Mouse (Mus musculus): Measurements from ENCODE around the gene a. TPM values are rescaled to one million over a fixed set of nuclear protein-coding genes. Genes with fewer than 3 reads are reported as not detected.

The a gene
- total RNA-seq, 2 experiments from 2014 or later: not detected

DNA sequence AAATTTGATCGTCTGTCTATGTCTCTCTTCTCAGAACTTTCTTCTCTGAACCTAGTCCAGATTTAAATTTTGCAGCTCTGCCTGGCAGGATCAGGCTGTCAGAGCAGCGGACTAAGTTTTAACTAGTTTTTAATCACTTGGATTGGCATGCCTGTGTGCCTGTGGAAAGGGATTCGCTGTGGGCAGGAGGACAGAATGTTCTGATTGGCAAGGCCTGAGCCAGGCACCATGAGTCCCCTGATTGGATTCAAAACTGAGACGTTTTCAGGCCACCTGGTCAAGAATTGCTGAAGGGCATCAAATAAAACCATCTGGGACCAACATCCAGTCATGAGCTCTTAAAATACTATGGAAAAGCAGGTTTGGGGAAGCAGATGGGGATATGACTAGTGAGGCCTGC, 8.8 kb upstream of the a start:
- ATAC-seq (ENCODE audit: poor library complexity, severe bottlenecking): no peak

DNA sequence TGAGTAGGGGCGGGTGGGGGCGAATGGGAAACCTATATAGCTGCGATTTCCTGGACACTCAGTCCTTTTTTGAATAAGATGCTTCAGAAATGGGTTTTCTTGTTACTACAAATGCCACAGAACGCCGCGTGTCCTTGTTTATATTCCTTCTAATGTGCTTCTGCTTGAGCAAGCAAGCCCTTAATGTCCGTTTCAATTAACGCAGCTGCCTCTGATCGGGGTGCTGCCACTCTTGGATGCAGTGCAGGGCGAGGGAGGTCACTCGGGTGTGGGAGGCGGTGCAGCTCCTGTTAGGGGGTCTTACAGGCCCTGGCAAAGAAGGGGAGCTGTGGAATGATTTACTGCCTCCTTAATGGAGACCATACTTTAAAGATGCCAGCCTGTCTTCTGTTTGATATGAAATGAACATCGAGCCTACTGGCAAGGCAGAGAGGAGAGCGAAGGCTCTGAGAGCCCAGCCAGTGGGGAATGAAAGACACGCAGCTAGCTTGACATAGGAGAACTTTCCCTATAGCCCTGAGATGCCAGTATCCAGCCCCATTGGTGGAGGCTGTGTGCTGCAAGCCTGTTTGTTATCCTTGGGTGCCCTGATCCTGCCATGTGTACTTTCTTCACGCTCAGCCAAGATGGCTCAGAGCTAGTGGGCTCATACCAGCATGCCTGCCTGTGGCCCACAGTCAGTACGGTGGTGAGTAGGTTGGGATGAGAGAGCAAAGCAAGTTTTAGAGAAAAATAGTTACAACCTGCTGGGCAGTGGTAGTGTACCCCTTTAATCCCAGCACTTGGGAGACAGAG, 8.1 kb upstream of the a start:
- no peak for ATAC-seq (ENCODE audit: poor library complexity, severe bottlenecking)

DNA sequence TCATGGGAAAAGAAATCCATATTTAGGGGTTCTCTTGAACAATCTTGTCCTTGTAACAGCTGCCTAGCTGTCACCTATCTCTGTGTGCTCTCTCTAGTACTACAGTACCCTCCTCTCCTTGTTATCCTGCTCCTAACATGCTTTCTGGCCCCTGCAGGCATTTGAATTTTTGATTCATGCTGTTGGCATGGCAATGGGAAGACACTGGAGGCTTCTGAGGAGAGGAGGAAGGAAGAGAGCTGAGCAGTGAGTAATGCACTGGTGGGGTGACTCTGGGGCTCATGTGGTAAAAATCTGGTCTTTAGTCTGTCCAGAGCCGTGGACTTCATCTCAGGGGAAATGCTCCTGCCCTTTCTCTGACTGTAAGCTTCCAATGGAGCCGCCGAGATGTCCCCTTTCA, 5.9 kb upstream of the a start:
- no peak for ATAC-seq (ENCODE audit: poor library complexity, severe bottlenecking)

GRCm38 (mm10) chr2:154786187-154786586, 5.0 kb upstream of the a start:
- ATAC-seq (ENCODE audit: poor library complexity, severe bottlenecking): no peak

GRCm38 (mm10) chr2:154786776-154787175, 4.4 kb upstream of the a start:
- no peak for ATAC-seq (ENCODE audit: poor library complexity, severe bottlenecking)

- no peak for ATAC-seq (ENCODE audit: poor library complexity, severe bottlenecking)
Observed at GRCm38 (mm10) chr2:154789381-154789780, 1.8 kb upstream of the a start.

DNA sequence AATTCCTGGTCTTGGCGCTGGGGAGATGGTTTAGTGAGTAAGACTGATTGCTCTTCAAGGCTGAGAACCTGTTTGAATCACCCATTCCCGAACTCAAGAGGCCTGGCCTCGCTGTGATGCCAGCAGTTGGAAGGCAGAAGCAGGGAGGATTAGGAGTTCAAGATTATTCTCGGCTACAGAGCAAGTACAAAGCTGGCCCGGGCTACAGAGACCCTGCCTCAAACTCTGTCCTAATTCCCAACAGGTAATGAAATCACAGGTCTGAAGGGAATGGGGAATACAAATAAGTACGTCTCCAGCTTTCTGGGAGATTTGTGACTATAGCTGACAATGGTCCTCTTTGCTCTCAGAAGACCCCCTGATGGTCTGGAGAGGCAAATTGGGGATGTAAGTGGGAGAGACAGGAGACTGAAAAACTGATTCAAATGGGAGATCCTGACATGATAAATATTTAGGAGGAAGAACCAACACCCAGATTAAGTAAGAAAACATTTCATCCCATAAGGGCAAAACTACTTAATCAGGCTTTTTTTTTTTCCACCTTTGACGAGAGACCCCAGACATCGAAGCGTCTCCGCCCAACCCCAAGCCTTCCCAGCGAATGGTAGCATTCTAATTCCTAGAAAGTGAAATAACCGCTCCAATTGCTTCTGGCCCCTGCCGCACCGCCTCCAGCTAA, 1.1 kb upstream of the a start:
- no peak for ATAC-seq (ENCODE audit: poor library complexity, severe bottlenecking)

DNA sequence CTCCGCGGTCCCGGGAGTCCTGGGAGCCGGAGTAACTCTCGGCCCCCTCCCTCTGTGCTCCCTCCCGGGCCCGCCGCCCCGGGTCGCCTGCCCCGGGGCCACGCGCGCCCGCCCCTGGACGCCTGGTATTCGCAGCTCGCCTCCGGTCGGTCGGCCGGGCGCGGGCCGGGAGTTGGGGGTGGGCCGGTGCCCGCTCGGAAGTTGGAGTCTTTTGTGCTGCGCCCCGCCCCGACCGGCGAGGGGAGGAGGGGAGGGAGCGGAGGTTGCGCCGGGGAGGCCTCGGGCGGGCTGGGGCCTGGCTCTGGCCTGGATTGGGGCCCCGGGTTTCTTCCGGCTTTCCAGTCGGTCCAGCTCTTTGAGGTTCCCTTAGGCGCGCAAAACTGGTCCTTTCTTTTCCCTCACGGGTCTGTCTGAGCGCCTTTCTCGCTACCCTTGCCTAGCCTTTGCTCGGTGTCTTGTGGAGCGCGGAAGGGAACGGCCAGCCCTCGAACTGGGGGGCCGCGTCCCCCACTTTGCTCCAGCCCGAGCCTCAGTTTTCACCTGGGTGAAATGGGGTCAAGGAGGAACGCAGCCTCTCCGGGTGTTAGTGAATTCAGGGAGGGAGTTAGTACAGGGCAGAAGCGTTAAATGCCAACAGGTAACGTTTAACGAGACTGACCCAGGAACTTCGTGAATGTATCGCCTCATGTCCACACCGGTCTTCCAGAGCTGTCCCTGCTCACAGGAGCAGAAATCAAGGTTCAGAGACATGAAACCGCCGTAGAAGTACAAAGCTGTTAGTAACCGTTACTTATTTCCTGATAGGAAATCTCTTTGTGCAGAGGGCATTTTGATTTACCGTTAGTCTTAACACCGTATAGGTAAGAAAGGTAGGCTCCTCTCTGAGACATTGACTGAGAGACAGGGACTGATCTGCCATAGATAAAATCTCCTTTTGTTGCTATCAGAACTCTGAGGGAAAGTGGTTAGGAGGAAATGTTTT, 750 bp downstream of the a start:
- ATAC-seq (ENCODE audit: poor library complexity, severe bottlenecking): peak; percentile 45

- no peak for ATAC-seq (ENCODE audit: poor library complexity, severe bottlenecking)
Observed at GRCm38 (mm10) chr2:154803372-154803771, 12.2 kb downstream of the a start.

DNA sequence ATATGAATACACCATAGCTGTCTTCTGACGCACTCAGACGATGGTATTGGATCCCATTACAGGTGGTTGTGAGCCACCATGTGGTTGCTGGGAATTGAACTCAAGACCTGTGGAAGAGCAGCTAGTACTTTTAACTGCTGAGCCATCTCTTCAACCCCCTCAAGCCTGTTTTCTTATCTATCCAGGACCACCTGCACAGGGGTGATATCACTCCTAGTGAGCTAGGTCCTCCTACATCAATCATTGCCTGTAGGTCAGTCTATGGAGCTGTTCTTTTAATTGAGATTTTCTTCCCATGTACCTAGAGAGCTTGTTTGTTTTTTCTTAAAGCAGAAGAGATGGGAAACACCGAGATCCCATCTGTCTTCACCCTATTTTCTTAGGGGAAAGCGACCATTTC, 12.6 kb downstream of the a start:
- ATAC-seq (ENCODE audit: poor library complexity, severe bottlenecking): no peak

DNA sequence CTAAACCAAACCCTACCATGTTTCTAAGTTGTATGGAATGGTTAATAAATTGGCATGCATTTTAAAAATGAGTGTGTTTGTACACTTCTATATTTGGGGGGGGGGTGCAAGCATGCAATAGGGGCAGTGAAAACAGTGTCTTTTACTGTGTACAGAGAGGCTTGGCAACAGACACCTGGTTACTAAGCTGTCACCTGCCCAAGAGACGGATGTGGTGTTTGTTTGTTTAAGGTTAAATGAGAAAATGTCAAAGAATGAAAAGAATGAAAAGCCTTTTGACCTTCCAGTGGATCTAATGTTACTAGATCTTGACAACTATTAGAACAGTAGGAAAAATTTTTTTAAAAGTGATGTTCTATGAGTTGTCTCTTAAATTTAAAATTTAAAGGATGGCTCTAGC, 16.5 kb downstream of the a start:
- ATAC-seq (ENCODE audit: poor library complexity, severe bottlenecking): no peak

DNA sequence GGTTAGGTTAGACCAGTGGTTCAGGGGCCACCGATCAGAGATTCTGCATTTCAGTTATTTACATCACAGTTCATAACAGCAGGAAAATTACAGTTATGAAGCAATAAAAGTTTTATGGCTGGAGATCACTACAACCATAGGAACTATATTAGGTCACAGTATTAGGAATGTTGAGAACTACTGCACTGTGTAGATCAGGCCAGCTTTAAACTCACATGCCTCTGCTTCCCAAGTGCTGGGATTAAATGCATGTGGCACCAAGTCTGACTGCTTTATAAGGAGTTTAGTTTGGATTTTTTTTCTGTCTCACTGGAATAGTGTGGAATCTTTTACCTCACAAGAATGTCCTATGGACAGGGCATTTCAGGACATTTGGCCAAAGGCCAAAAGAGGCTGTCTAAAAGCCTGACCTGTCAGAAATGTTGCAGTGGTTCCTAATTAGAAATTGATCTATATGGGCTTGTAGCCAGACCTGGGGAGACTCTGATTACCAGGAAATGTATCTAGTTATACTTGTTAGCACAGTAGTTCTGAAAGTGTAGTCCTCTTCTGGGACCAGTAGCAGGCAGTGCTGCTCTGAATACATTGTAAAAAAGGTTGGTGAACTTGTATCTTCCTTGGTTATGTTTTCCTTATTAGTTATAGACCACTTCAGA, 18.0 kb downstream of the a start:
- no peak for ATAC-seq (ENCODE audit: poor library complexity, severe bottlenecking)

GRCm38 (mm10) chr2:154810821-154811220, 19.6 kb downstream of the a start:
- ATAC-seq (ENCODE audit: poor library complexity, severe bottlenecking): no peak

GRCm38 (mm10) chr2:154813426-154813825, 22.2 kb downstream of the a start:
- ATAC-seq (ENCODE audit: poor library complexity, severe bottlenecking): no peak

DNA sequence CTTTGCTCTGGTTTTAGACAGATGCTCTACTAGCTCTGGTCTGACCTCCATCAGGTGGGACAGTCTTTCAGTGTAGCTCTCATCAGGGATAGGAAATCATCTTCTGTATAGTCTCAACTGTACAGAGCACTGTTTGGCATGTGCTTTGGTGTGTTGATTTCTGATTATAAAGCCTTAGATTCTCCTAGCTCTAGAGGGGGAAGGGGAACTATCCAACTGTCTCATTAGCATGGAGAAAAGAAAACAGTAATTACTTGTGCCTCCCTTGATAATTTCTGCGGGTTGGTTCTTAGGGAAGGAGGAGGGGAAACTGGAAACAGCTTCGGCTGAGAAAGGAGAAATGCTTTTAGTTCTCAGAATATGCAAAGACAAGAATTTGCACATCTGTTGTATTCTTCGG, 25.9 kb downstream of the a start:
- no peak for ATAC-seq (ENCODE audit: poor library complexity, severe bottlenecking)

DNA sequence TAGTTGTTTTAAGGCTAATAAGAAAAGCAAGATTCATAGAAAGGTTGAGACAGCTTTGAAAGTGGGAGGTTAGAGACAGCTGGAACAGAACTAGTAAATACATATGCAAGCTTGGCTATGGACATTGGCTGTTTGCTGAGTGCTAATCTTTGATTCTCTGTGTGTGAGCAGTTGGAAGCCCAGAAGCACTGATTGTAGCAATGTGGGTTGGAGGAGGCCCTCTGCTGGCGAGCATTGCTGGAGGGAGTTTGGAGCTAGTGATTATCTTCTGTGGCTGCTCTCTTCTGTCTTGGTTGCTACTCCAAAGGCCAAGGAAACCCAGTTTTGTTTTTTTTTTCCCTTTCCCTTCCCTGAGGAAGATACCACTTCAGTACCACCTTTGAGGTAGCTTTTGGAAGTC, 26.6 kb downstream of the a start:
- ATAC-seq (ENCODE audit: poor library complexity, severe bottlenecking): 0 out of 2 replicates have a peak, but pooled peaks have one; percentile 24

DNA sequence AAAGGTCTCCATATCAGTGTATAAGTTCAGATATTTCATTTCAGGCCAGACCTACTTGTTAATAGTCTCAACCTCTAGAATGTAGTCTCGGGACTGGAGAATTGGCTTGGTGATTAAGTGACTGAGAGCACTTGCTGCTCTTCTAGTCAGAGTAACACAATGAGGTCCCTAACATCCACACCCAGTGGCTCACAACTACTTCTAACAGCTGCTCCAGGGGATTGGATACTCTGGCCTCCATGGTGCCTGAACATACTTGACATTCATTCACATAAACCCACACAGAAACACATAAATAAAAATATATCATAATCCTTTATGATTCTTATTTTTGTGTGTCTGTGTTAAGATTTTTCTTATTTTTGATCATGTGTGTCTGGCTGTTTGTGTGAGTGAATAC, 27.4 kb downstream of the a start:
- no peak for ATAC-seq (ENCODE audit: poor library complexity, severe bottlenecking)

DNA sequence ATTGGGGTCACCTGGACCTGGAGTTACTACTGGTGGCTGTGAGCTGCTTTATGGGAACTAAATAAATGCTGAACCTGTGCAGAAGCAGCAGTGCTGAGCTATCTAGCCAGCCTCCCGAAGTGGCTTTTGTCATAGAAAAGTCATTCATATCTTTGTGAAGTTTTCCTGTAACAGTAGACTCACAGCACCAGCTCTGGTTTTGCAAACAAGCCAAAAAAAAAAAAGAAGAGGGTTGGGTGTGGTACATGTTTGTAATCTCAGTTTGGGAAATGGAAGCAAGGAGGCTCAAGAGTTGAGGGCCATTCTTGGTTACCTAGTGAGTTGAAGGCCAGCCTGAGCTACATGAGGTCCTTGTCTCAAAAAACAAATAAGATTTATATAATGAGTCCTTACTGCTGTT, 29.1 kb downstream of the a start:
- no peak for ATAC-seq (ENCODE audit: poor library complexity, severe bottlenecking)

DNA sequence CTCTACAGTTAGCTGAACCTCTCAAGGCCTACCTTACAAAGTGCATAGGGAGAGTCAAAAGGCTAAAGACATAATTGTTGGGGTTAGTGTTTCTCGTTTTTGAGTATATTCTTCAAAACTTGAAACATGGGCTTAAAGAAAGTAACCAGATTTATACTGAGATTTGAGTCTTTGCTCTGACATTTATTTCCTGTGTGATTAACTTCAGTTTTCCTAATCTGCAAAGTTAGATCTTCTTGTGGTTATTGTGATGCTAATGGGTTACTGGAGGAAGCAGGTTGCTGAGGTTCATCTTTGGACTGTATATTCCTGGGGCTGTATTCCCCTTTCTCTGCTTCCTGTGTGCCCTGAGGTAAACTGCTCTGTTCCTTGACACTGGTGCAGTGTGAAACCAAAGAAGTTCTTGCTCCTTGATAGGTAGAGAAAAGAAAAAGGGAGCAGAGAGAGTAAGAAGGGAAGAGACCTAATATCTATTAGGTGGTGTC, 34.9 kb downstream of the a start:
- no peak for ATAC-seq (ENCODE audit: poor library complexity, severe bottlenecking)

GRCm38 (mm10) chr2:154827521-154827920, 36.3 kb downstream of the a start:
- ATAC-seq (ENCODE audit: poor library complexity, severe bottlenecking): no peak

- ATAC-seq (ENCODE audit: poor library complexity, severe bottlenecking): no peak
Observed at GRCm38 (mm10) chr2:154832471-154832870, 41.3 kb downstream of the a start.

Data from megakaryocyte, adult 5-6 weeks (primary cell).